8 mouse cellular contexts compared by ENCODE assay signal in the genomic region with DNA sequence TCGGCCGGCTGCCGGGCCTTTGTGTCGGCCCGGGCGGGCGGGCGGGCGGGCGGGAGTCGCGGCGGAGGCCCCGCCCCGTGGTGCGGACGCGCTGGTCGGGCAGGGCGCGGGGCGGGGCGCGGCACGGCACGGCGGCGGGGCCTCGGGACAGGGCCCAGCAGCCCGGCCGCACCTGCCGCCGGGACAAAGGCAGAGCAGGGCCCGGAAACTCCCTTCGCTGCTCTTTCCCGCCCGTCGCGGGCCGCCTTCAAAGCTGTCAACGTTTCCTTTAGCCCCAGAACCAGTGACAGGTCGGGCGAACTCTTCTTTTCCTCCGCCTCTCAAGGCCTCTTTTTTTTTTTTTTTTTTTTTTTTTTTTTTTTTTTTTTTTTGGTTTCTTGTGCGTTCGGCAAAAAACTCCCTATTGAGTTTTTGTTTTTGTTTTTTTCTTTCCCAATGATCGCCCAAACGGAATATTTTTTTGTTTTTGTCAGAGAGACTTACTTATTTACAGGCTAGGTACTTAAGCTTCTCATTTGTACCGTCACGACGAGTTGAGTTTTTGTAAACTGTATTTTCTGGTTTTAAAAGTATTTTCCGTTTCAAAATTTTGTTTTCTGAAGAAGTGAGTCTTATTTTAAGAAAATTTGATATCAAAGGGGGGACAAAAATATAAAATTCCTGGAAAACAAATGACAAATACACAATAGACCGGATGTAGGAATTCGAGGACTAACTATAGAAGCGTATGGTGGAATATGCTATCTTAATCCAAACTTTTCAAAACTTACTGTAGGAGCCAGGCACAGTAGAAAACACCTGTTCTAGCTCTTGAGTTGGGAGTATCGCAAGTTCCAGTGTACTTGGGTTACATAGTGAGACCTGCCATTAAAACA. TPM values are rescaled to one million over a fixed set of nuclear protein-coding genes. Genes with fewer than 3 reads are reported as not detected.
DNase-seq lines count a peak whose midpoint lies in the region; ATAC-seq and TF ChIP-seq lines count a peak whose summit lies in the region.

No protein-coding gene starts in this region.

- H3K4me1 ChIP-seq in bone marrow macrophage, adult 2 months (ENCODE audit: control insufficient read depth, insufficient read depth, low read length): peaks cover 23% of the 10 kb centered on the region
- H3K4me1 ChIP-seq in forebrain, postnatal 0 days (ENCODE audit: insufficient read depth): peaks cover 15% of the 10 kb centered on the region; the same call in 1 of the 2 replicates
- peaks cover 18% of the 10 kb centered on the region for H3K4me1 ChIP-seq in hindbrain, embryonic 16.5 days (ENCODE audit: control insufficient read depth, insufficient read depth, low read depth, low read length)
- peaks cover 28% of the 10 kb centered on the region for H3K4me1 ChIP-seq in limb, embryonic 13.5 days
- H3K4me1 ChIP-seq in midbrain, embryonic 12.5 days: peaks cover 32% of the 10 kb centered on the region

- peak overlapping the region; percentile 88 for H3K27ac ChIP-seq in bone marrow macrophage, adult 2 months (ENCODE audit: insufficient read depth, low read depth, low read length)
- peak overlapping the region; percentile 98 for H3K27ac ChIP-seq in forebrain, postnatal 0 days (ENCODE audit: low read depth, low read length)
- H3K27ac ChIP-seq in hindbrain, embryonic 16.5 days (ENCODE audit: low read depth, low read length): peak overlapping the region; percentile 99
- peak overlapping the region; percentile 97 for H3K27ac ChIP-seq in limb, embryonic 13.5 days
- peak overlapping the region; percentile 98 for H3K27ac ChIP-seq in midbrain, embryonic 12.5 days (replicated peaks)

- peak overlapping the region; percentile 99 for H3K4me3 ChIP-seq in bone marrow macrophage, adult 2 months (ENCODE audit: insufficient read depth, low read length)
- peak overlapping the region; percentile 87 for H3K4me3 ChIP-seq in forebrain, postnatal 0 days (ENCODE audit: low read depth, low read length)
- H3K4me3 ChIP-seq in hindbrain, embryonic 16.5 days (ENCODE audit: low read length): peak overlapping the region; percentile 54
- H3K4me3 ChIP-seq in limb, embryonic 13.5 days: peak overlapping the region; percentile 87
- H3K4me3 ChIP-seq in midbrain, embryonic 12.5 days: peak overlapping the region; percentile 79

- 7% methylated on average over 50 of the region's 56 CpGs for WGBS in forebrain, postnatal 0 days
- WGBS in hindbrain, embryonic 16.5 days: 6% methylated on average over 37 of the region's 56 CpGs
- WGBS in limb, embryonic 13.5 days: 4% methylated on average over 41 of the region's 56 CpGs
- 7% methylated on average over 34 of the region's 56 CpGs for WGBS in midbrain, embryonic 12.5 days

- H3K36me3 ChIP-seq in forebrain, postnatal 0 days (ENCODE audit: insufficient read depth): peaks cover 41% of the 10 kb centered on the region
- peaks cover 20% of the 10 kb centered on the region for H3K36me3 ChIP-seq in hindbrain, embryonic 16.5 days (ENCODE audit: control insufficient read depth, insufficient read depth, low read length)
- H3K36me3 ChIP-seq in limb, embryonic 13.5 days: peaks cover 51% of the 10 kb centered on the region
- peaks cover 46% of the 10 kb centered on the region for H3K36me3 ChIP-seq in midbrain, embryonic 12.5 days
- peaks cover 16% of the 10 kb centered on the region for H3K36me3 ChIP-seq in splenic B cell, adult 2 months (ENCODE audit: control insufficient read depth, insufficient read depth, low read length, poor library complexity, severe bottlenecking)

- no peaks in the 10 kb centered on the region for H3K27me3 ChIP-seq in forebrain, postnatal 0 days (ENCODE audit: insufficient read depth, low read length)
- H3K27me3 ChIP-seq in hindbrain, embryonic 16.5 days (replicated peaks; ENCODE audit: control insufficient read depth, insufficient read depth, low read length): no peaks in the 10 kb centered on the region
- no peaks in the 10 kb centered on the region for H3K27me3 ChIP-seq in limb, embryonic 13.5 days
- no peaks in the 10 kb centered on the region for H3K27me3 ChIP-seq in midbrain, embryonic 12.5 days
- no peaks in the 10 kb centered on the region for H3K27me3 ChIP-seq in splenic B cell, adult 2 months (ENCODE audit: control insufficient read depth, insufficient read depth, low read length, poor library complexity, severe bottlenecking)

- peak; percentile 86 for ATAC-seq in forebrain, postnatal 0 days
- ATAC-seq in hindbrain, embryonic 16.5 days: peak; percentile 96
- ATAC-seq in limb, embryonic 13.5 days (ENCODE audit: low FRiP score, low read depth): peak; percentile 96
- peak; percentile 95 for ATAC-seq in midbrain, embryonic 12.5 days (ENCODE audit: low FRiP score, low read depth)

- peak overlapping the region; percentile 46 for H3K4me2 ChIP-seq in forebrain, postnatal 0 days (ENCODE audit: low read depth)
- peak overlapping the region; percentile 64 for H3K4me2 ChIP-seq in hindbrain, embryonic 16.5 days (ENCODE audit: low read length)
- peak overlapping the region; percentile 66 for H3K4me2 ChIP-seq in limb, embryonic 13.5 days (replicated peaks)
- peak overlapping the region; percentile 60 for H3K4me2 ChIP-seq in midbrain, embryonic 12.5 days (replicated peaks)

- H3K9me3 ChIP-seq in forebrain, postnatal 0 days (ENCODE audit: low read length): no peaks in the 10 kb centered on the region
- H3K9me3 ChIP-seq in hindbrain, embryonic 16.5 days (ENCODE audit: control insufficient read depth, low read length): no peaks in the 10 kb centered on the region
- no peaks in the 10 kb centered on the region for H3K9me3 ChIP-seq in limb, embryonic 13.5 days
- H3K9me3 ChIP-seq in midbrain, embryonic 12.5 days: no peaks in the 10 kb centered on the region

- H3K9ac ChIP-seq in forebrain, postnatal 0 days: peak overlapping the region; percentile 84
- H3K9ac ChIP-seq in hindbrain, embryonic 16.5 days (ENCODE audit: low read depth, low read length): peak overlapping the region; percentile 97
- H3K9ac ChIP-seq in limb, embryonic 13.5 days: peak overlapping the region; percentile 93
- H3K9ac ChIP-seq in midbrain, embryonic 12.5 days (replicated peaks): peak overlapping the region; percentile 95

- no peak for TF ChIP-seq CTCF in bone marrow macrophage, adult 2 months (IDR thresholded peaks at IDR 0.05; ENCODE audit: low read depth, low read length)
- TF ChIP-seq CTCF in forebrain, postnatal 0 days (IDR thresholded peaks at IDR 0.05; ENCODE audit: low read depth): no peak

- peak; percentile 84 for DNase-seq in embryo, embryonic 10 days (ENCODE audit: low spot score)
- no peak for DNase-seq in embryo, embryonic 9.5 days (ENCODE audit: extremely low spot score)
- DNase-seq in forebrain, postnatal 0 days: peak; percentile 71
- DNase-seq in splenic B cell, adult 2 months (ENCODE audit: low read depth, low spot score): peak; percentile 92

- TF ChIP-seq POLR2A in bone marrow macrophage, adult 2 months (IDR thresholded peaks at IDR 0.05; ENCODE audit: borderline replicate concordance, low read depth, low read length): peak; percentile 56; the same call in 1 of the 2 replicates

RNA-seq across cellular contexts. Expression of a gene that starts 0.6 kb away (rescaled TPM):
- 25.4 and 26.5 TPM in 2 replicates for polyA plus RNA-seq in bone marrow macrophage, adult 2 months (2012; ENCODE audit: insufficient read depth, insufficient read length, missing spikeins)
- 57.3 and 69.6 TPM in 2 replicates for total RNA-seq in forebrain, postnatal 0 days (2014; rRNA removed)
- polyA plus RNA-seq in forebrain, postnatal 0 days (2015; fragmentation: Nextera tagmentation; extraction: Ambion mirVana): 64.7 and 84.6 TPM in 2 replicates
- polyA plus RNA-seq in hindbrain, embryonic 16.5 days (2015; fragmentation: Nextera tagmentation; extraction: Ambion mirVana): 40.1 and 49.0 TPM in 2 replicates
- polyA plus RNA-seq in limb, embryonic 13.5 days (2015; fragmentation: Nextera tagmentation; extraction: Ambion mirVana): 115 and 120 TPM in 2 replicates
- polyA plus RNA-seq in midbrain, embryonic 12.5 days (2016; fragmentation: Nextera tagmentation; extraction: Ambion mirVana): 79.5 and 80.7 TPM in 2 replicates

RNA-seq across cellular contexts. Expression of a gene that starts 0.6 kb away (rescaled TPM):
- polyA plus RNA-seq in bone marrow macrophage, adult 2 months (2012; ENCODE audit: insufficient read depth, insufficient read length, missing spikeins): 33.7 and 34.4 TPM in 2 replicates
- total RNA-seq in forebrain, postnatal 0 days (2014; rRNA removed): 70.6 and 90.9 TPM in 2 replicates
- 48.7 and 83.8 TPM in 2 replicates for polyA plus RNA-seq in forebrain, postnatal 0 days (2015; fragmentation: Nextera tagmentation; extraction: Ambion mirVana)
- 98.7 and 108 TPM in 2 replicates for polyA plus RNA-seq in hindbrain, embryonic 16.5 days (2015; fragmentation: Nextera tagmentation; extraction: Ambion mirVana)
- 148 and 156 TPM in 2 replicates for polyA plus RNA-seq in limb, embryonic 13.5 days (2015; fragmentation: Nextera tagmentation; extraction: Ambion mirVana)
- polyA plus RNA-seq in midbrain, embryonic 12.5 days (2016; fragmentation: Nextera tagmentation; extraction: Ambion mirVana): 214 and 226 TPM in 2 replicates

RNA-seq across cellular contexts. Expression of a gene that starts 18.1 kb away (rescaled TPM):
- polyA plus RNA-seq in bone marrow macrophage, adult 2 months (2012; ENCODE audit: insufficient read depth, insufficient read length, missing spikeins): 231 and 244 TPM in 2 replicates
- 217 and 226 TPM in 2 replicates for total RNA-seq in forebrain, postnatal 0 days (2014; rRNA removed)
- 425 and 543 TPM in 2 replicates for polyA plus RNA-seq in forebrain, postnatal 0 days (2015; fragmentation: Nextera tagmentation; extraction: Ambion mirVana)
- polyA plus RNA-seq in hindbrain, embryonic 16.5 days (2015; fragmentation: Nextera tagmentation; extraction: Ambion mirVana): 340 and 355 TPM in 2 replicates
- polyA plus RNA-seq in limb, embryonic 13.5 days (2015; fragmentation: Nextera tagmentation; extraction: Ambion mirVana): 398 and 413 TPM in 2 replicates
- 277 and 281 TPM in 2 replicates for polyA plus RNA-seq in midbrain, embryonic 12.5 days (2016; fragmentation: Nextera tagmentation; extraction: Ambion mirVana)

RNA-seq across cellular contexts. Expression of a gene that starts 18.4 kb away (rescaled TPM):
- polyA plus RNA-seq in bone marrow macrophage, adult 2 months (2012; ENCODE audit: insufficient read depth, insufficient read length, missing spikeins): 62.2 and 65.6 TPM in 2 replicates
- total RNA-seq in forebrain, postnatal 0 days (2014; rRNA removed): 44.5 and 54.8 TPM in 2 replicates
- 38.7 and 39.8 TPM in 2 replicates for polyA plus RNA-seq in forebrain, postnatal 0 days (2015; fragmentation: Nextera tagmentation; extraction: Ambion mirVana)
- 55.7 and 59.5 TPM in 2 replicates for polyA plus RNA-seq in hindbrain, embryonic 16.5 days (2015; fragmentation: Nextera tagmentation; extraction: Ambion mirVana)
- 64.8 and 67.2 TPM in 2 replicates for polyA plus RNA-seq in limb, embryonic 13.5 days (2015; fragmentation: Nextera tagmentation; extraction: Ambion mirVana)
- 67.9 and 69.0 TPM in 2 replicates for polyA plus RNA-seq in midbrain, embryonic 12.5 days (2016; fragmentation: Nextera tagmentation; extraction: Ambion mirVana)
